Mouse (Mus musculus): ENCODE results near the gene Tenm3. TPM values are rescaled to one million over a fixed set of nuclear protein-coding genes. Genes with fewer than 3 reads are reported as not detected.

Tenm3 gene
- polyA plus RNA-seq, 1 experiment = 19.1 TPM

DNA sequence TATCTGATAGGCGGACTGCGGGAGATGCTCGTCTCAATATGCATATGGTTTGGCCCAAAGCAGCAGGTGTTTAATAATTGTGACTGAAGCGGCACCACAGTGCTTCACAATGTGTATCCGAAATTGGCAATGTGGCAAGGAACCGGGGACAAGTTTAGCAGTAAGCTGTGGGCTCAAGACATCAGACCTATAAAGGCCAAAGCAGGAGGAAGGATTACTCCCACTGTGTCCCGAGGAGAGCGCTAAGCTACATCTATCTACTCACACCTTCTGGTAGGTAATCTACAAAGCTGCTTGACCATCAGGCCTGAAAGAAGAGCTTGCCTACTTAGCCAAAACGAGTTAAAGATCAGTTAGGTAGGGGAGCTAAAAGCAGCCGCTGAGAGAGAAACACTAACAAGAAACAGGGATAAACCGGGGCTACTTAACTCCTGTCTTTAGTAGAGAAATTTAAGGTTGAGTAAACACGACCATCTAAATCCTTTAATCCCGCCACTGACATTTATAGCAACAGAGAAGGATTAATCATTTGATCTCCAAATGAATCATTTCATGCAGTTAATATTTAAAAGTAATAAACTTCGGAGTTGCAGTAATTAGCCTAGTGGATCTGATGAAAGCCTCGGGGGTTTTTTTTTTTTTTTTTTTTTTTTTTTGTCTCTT lies 188.2 kb downstream of the Tenm3 start:
- TF ChIP-seq POLR2A (IDR thresholded peaks at IDR 0.05; ENCODE audit: extremely low read depth, insufficient read depth, low read length) = no peak
- no peak for TF ChIP-seq CTCF (IDR thresholded peaks at IDR 0.05; ENCODE audit: extremely low read depth, insufficient read depth, low read length)
- Histone ChIP-seq H3K27ac (ENCODE audit: insufficient read depth, low read length) (no peak overlapping the region), H3K4me1 (ENCODE audit: control insufficient read depth, insufficient read depth, low read length) (no peaks in the 10 kb centered on the region), H3K4me3 (ENCODE audit: insufficient read depth, low read length) (no peak overlapping the region)

DNA sequence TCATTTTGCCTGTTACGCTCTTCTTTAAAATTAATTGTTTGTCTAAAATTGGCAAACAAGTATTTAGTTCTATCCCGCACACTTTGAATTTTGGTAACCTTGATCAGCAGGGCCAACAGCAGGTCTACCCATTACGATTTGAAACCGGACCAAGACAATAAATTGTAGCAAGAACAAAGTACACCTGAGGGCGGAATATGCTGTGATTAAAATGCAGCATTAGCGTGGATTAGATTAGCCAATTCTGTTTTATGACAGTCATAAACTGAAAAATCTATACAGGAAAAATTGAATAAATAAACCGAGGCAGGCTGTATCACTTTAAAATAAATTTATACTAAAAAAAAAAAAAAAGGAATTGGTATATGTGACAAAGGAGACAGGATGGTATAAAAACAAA lies 193.9 kb downstream of the Tenm3 start:
- Histone ChIP-seq H3K4me3 (ENCODE audit: insufficient read depth, low read length) (no peak overlapping the region), H3K27ac (ENCODE audit: insufficient read depth, low read length) (no peak overlapping the region), H3K4me1 (ENCODE audit: control insufficient read depth, insufficient read depth, low read length) (no peaks in the 10 kb centered on the region)
- TF ChIP-seq CTCF (IDR thresholded peaks at IDR 0.05; ENCODE audit: extremely low read depth, insufficient read depth, low read length) (no peak), POLR2A (IDR thresholded peaks at IDR 0.05; ENCODE audit: extremely low read depth, insufficient read depth, low read length) (no peak)

DNA sequence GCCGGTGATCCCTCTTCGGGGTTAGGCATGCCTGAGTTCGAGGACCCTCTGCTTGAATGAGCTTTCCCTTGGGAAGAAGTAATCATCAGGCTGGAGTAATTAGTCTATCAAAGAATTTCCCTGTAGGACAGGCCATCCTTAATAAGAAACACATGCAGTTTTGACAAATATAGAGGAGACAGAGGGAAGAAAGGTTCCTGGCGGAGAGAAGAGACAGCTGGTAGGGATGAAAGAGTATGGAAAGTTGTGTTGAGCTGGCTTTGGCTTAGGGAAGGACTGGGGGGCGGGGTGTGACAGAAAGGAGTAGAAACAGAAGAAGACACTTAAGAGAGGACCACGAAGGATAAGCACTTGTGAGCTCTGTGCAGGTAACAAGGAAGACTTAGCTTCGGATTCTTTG lies 194.3 kb downstream of the Tenm3 start:
- H3K4me1 ChIP-seq (ENCODE audit: control insufficient read depth, insufficient read depth, low read length) = no peaks in the 10 kb centered on the region
- TF ChIP-seq CTCF (IDR thresholded peaks at IDR 0.05; ENCODE audit: extremely low read depth, insufficient read depth, low read length) (no peak), POLR2A (IDR thresholded peaks at IDR 0.05; ENCODE audit: extremely low read depth, insufficient read depth, low read length) (no peak)

DNA sequence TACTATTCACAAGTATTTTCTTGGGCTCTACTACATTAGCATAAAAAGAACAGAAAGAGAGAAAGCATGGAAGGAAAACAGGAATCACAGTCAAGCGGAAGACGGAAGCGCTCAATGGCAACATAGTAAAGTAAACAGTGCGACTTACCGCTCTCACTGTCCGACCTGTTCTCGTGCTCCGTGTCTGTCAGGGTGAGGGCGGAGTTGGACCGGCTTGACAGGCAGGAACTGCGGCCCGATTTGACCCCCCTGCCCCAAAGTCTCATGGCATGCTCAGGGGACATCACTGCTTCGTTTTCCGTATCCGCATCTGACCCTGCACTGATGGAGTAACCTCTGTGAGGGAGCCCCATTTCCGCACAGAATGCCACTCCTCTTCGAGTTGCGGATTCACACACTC lies 197.6 kb downstream of the Tenm3 start:
- no peak overlapping the region for H3K27ac ChIP-seq (ENCODE audit: insufficient read depth, low read length)
- H3K4me3 ChIP-seq (ENCODE audit: insufficient read depth, low read length) = peak overlapping the region; percentile 88
- no peak for TF ChIP-seq POLR2A (IDR thresholded peaks at IDR 0.05; ENCODE audit: extremely low read depth, insufficient read depth, low read length)
- no peak for TF ChIP-seq CTCF (IDR thresholded peaks at IDR 0.05; ENCODE audit: extremely low read depth, insufficient read depth, low read length)
- H3K4me1 ChIP-seq (ENCODE audit: control insufficient read depth, insufficient read depth, low read length) = no peaks in the 10 kb centered on the region

More for the DNA sequence above, 194.3 kb downstream of the Tenm3 start:
- Histone ChIP-seq H3K4me3 (ENCODE audit: insufficient read depth, low read length) (no peak overlapping the region), H3K27ac (ENCODE audit: insufficient read depth, low read length) (no peak overlapping the region)

DNA sequence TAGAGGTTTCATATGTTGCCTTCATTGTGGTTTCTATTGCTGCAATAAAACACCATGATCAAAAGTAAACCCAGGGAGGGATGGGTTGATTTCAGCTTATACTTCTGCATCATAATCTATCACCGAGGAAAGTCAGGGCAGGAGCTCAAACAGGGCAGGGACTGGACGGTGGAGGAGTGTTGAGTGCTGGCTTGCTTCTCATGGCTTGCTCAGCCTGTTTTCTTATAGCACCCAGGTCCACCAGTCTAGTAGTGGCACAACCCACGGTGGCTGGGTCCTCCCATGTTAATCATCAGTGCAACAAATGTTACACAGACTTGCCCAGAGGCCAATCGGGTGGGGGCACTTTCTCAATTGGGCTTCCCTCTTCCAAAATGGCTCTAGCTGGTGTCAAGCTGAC lies 205.6 kb downstream of the Tenm3 start:
- H3K4me1 ChIP-seq (ENCODE audit: control insufficient read depth, insufficient read depth, low read length) = no peaks in the 10 kb centered on the region
- TF ChIP-seq POLR2A (IDR thresholded peaks at IDR 0.05; ENCODE audit: extremely low read depth, insufficient read depth, low read length) = no peak
- no peak for TF ChIP-seq CTCF (IDR thresholded peaks at IDR 0.05; ENCODE audit: extremely low read depth, insufficient read depth, low read length)
- no peak overlapping the region for H3K4me3 ChIP-seq (ENCODE audit: insufficient read depth, low read length)
- H3K27ac ChIP-seq (ENCODE audit: insufficient read depth, low read length) = no peak overlapping the region

DNA sequence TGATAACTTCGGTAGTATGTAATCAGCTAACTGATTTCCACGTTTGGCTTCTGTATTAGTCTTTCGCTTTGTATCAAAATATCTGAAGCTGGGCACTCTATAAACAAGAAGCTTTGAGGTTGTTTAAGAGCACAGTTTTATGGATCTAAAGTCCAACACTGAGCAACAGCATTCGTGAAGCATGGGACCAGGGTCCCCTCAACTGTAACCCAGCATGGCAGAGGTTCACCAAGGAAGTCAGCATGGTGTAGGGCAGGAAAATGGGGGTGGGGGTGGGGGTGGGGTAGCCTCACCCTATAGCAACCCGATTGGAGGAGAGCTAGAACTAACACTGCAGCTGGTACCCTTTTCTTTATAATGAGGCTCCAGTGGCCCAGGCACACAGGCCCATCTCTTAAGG lies 206.8 kb downstream of the Tenm3 start:
- no peaks in the 10 kb centered on the region for H3K4me1 ChIP-seq (ENCODE audit: control insufficient read depth, insufficient read depth, low read length)
- TF ChIP-seq POLR2A (IDR thresholded peaks at IDR 0.05; ENCODE audit: extremely low read depth, insufficient read depth, low read length) = no peak
- TF ChIP-seq CTCF (IDR thresholded peaks at IDR 0.05; ENCODE audit: extremely low read depth, insufficient read depth, low read length) = no peak
- no peak overlapping the region for H3K27ac ChIP-seq (ENCODE audit: insufficient read depth, low read length)
- H3K4me3 ChIP-seq (ENCODE audit: insufficient read depth, low read length) = no peak overlapping the region

DNA sequence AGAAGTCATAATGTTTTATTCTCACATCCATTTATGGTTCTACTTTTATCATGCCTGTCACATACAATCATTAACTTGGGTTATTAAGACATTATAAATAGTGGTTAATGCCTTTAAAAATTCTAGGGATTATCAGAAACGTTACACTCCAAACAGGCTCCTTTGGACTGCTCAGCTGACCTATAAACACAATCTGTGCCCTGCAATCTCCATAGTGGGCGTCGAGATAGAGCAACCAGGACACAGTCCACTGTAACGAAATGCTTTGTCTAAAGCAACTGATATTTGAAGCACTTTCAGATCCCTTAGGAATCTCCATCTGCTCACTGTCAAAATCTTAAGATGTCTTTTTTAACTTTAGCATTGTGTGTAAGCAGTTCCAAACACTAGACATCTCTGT lies 207.9 kb downstream of the Tenm3 start:
- no peak for TF ChIP-seq POLR2A (IDR thresholded peaks at IDR 0.05; ENCODE audit: extremely low read depth, insufficient read depth, low read length)
- no peak for TF ChIP-seq CTCF (IDR thresholded peaks at IDR 0.05; ENCODE audit: extremely low read depth, insufficient read depth, low read length)
- no peak overlapping the region for H3K27ac ChIP-seq (ENCODE audit: insufficient read depth, low read length)
- no peak overlapping the region for H3K4me3 ChIP-seq (ENCODE audit: insufficient read depth, low read length)
- H3K4me1 ChIP-seq (ENCODE audit: control insufficient read depth, insufficient read depth, low read length) = no peaks in the 10 kb centered on the region

DNA sequence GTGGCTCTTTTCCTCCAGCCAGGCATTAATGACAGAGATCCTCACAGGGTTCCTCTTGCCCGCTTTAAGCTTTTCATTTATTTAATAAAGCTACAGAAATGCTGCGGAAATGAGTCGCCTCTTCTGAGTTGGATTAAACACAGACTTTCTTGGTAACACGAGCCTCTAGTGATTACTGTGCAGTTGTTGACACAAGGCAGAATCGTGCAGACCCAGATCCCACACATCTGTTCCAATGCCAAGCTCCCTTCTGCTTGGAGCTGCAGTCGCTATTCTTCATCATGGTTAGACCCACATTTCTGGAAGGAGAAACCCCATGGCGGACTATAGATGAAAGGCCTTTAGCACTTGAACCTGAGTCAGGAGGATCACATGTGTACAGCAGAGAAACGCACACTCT lies 210.3 kb downstream of the Tenm3 start:
- TF ChIP-seq POLR2A (IDR thresholded peaks at IDR 0.05; ENCODE audit: extremely low read depth, insufficient read depth, low read length) (no peak), CTCF (IDR thresholded peaks at IDR 0.05; ENCODE audit: extremely low read depth, insufficient read depth, low read length) (no peak)
- no peak overlapping the region for H3K27ac ChIP-seq (ENCODE audit: insufficient read depth, low read length)
- no peak overlapping the region for H3K4me3 ChIP-seq (ENCODE audit: insufficient read depth, low read length)
- no peaks in the 10 kb centered on the region for H3K4me1 ChIP-seq (ENCODE audit: control insufficient read depth, insufficient read depth, low read length)

DNA sequence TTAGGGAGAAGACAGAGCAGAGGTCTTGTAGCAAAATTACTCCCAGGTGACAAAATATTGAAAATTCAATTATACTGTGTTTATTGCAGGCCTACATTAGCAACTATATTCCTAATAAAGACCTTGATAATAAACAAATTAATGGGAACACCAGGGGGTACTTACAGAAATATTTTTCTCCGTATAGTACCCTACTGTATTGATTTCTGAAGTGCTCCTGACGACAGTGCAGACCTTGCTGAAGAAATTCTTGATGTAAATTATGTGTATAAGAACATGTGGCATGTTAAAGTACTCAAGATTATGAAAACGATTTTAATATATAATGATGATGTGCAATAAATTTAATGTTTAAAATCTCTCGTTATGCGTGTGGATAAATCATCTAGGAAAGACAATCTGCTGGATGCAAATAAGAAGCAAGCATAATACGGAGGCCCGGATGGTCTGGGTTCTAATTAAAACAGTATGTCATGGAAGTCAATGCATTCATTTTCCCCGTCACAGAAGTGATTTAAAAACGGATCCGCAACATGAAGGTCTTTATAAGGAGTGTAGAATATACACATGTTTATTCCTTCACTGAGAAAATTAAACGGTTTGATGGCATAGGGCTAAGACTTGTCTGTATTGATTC lies 221.1 kb downstream of the Tenm3 start:
- Histone ChIP-seq H3K4me3 (ENCODE audit: insufficient read depth, low read length) (no peak overlapping the region), H3K27ac (ENCODE audit: insufficient read depth, low read length) (no peak overlapping the region), H3K4me1 (ENCODE audit: control insufficient read depth, insufficient read depth, low read length) (no peaks in the 10 kb centered on the region)
- no peak for TF ChIP-seq CTCF (IDR thresholded peaks at IDR 0.05; ENCODE audit: extremely low read depth, insufficient read depth, low read length)
- no peak for TF ChIP-seq POLR2A (IDR thresholded peaks at IDR 0.05; ENCODE audit: extremely low read depth, insufficient read depth, low read length)

DNA sequence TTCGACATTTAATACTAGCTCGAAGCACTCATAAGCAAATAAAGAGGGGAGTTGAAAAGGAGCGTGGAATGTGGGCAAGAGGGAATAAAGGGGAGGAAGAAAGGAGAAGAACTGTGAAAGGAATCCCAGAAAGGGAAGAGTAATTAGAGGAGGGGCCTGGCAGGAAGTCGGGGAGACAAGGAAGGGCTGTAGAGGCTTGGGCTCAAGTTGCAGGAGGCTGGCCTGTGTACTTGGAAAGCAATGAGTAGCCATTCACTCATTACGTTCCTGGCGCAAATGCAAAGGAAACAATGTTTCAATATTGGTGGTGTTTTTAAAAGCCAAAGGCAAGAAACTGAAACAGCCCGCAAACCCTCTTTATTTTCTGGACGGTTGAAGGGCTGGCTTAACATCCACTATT lies 228.7 kb downstream of the Tenm3 start:
- H3K4me3 ChIP-seq (ENCODE audit: insufficient read depth, low read length) = no peak overlapping the region
- H3K27ac ChIP-seq (ENCODE audit: insufficient read depth, low read length) = no peak overlapping the region
- H3K4me1 ChIP-seq (ENCODE audit: control insufficient read depth, insufficient read depth, low read length) = no peaks in the 10 kb centered on the region
- TF ChIP-seq CTCF (IDR thresholded peaks at IDR 0.05; ENCODE audit: extremely low read depth, insufficient read depth, low read length) (no peak), POLR2A (IDR thresholded peaks at IDR 0.05; ENCODE audit: extremely low read depth, insufficient read depth, low read length) (no peak)
